Mouse (Mus musculus): ENCODE measurements around the gene Ahcy.

DNA sequence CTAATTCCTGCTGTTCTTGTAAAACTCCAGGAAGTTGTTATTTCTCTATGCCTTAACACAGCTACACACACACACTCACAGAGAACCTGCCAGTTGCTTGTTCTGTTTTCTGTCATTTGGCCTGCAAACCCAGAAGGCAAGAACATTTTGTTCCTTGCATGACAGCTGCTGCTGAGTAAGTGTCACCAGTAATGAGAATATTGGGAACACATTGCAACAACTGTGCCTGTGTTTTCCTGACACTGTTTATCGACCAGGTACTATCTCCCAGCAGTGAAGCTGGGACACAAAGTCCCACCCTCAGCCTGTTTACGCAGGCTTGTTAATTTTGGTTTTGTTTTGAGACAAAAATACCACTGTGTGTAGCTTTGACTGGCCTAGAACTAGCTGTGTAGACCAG is 21.6 kb downstream of the Ahcy start:
- no peak for TF ChIP-seq CTCF (IDR thresholded peaks at IDR 0.05; ENCODE audit: low read depth)
- peak; percentile 81 for TF ChIP-seq EP300 (IDR thresholded peaks at IDR 0.05; ENCODE audit: low read depth)
